Mouse (Mus musculus): ENCODE results near the gene Panx1. TPM values are rescaled to one million over a fixed set of nuclear protein-coding genes. Genes with fewer than 3 reads are reported as not detected.

Gene Panx1
- polyA plus RNA-seq, 1 experiment from 2014 or later, result 77.7 TPM

Other genes starting within 250 kb of the Panx1 start
- gene Gpr83, start 185.3 kb downstream of the Panx1 start, polyA plus RNA-seq (2016; fragmentation: Nextera tagmentation; extraction: Ambion mirVana), result 0.25 and 0.40 TPM in 2 replicates
- not detected in 2 replicates for gene Izumo1r, start 141.5 kb downstream of the Panx1 start, polyA plus RNA-seq (2016; fragmentation: Nextera tagmentation; extraction: Ambion mirVana)
- not detected in 2 replicates for gene Hephl1, start 66.6 kb upstream of the Panx1 start, polyA plus RNA-seq (2016; fragmentation: Nextera tagmentation; extraction: Ambion mirVana)
- gene Vstm5, start 193.6 kb upstream of the Panx1 start, polyA plus RNA-seq (2016; fragmentation: Nextera tagmentation; extraction: Ambion mirVana), result 0.70 and 1.3 TPM in 2 replicates
- gene Med17, start 234.5 kb upstream of the Panx1 start, polyA plus RNA-seq (2016; fragmentation: Nextera tagmentation; extraction: Ambion mirVana), result 38.4 and 42.4 TPM in 2 replicates

All from midbrain, embryonic 10.5 days (tissue).